Mouse (Mus musculus) natural killer cell, adult 2 months (primary cell): Measurements from ENCODE around the gene Gpn3.
A peak's percentile ranks its signal among the peaks of the same experiment; 100 is the strongest.

Experiments used
- DNase-seq, 2 experiments: peaks; one replicate each; pipeline ENCODE4 v3.0.0; 2022; ENCODE audit warnings: low spot score in 2 of 2

The Gpn3 gene

GRCm38 (mm10) chr5:122390671-122391070, 19.0 kb downstream of the Gpn3 start:
- DNase-seq, result no peak

GRCm38 (mm10) chr5:122391178-122391785, 19.6 kb downstream of the Gpn3 start:
- no peak for DNase-seq

GRCm38 (mm10) chr5:122391786-122392180, 20.1 kb downstream of the Gpn3 start, which contains the start of gene Arpc3:
Gene Arpc3, plus strand, starts transcription at chr5:122391878.
- DNase-seq, result peak; percentile 86 to 91

GRCm38 (mm10) chr5:122392227-122393004, 20.7 kb downstream of the Gpn3 start:
- peak; percentile 38 to 52 for DNase-seq

GRCm38 (mm10) chr5:122393887-122394286, 22.2 kb downstream of the Gpn3 start:
- peak; percentile 71 to 84 for DNase-seq

GRCm38 (mm10) chr5:122396791-122397190, 25.1 kb downstream of the Gpn3 start:
- no peak for DNase-seq

- peak; percentile 45 to 50 for DNase-seq
Measured at GRCm38 (mm10) chr5:122397495-122397894, 25.8 kb downstream of the Gpn3 start.

- DNase-seq, result no peak
Measured at GRCm38 (mm10) chr5:122399871-122400270, 28.2 kb downstream of the Gpn3 start.

- no peak for DNase-seq
Measured at GRCm38 (mm10) chr5:122400628-122401302, 29.1 kb downstream of the Gpn3 start.

- DNase-seq, result peak; percentile 33 to 54
Measured at GRCm38 (mm10) chr5:122401303-122401640, 29.6 kb downstream of the Gpn3 start.

GRCm38 (mm10) chr5:122402160-122402559, 30.5 kb downstream of the Gpn3 start:
- no peak for DNase-seq

- DNase-seq, result no peak
Measured at GRCm38 (mm10) chr5:122402772-122403171, 31.1 kb downstream of the Gpn3 start.

GRCm38 (mm10) chr5:122403362-122403761, 31.7 kb downstream of the Gpn3 start:
- no peak for DNase-seq

GRCm38 (mm10) chr5:122405537-122405936, 33.9 kb downstream of the Gpn3 start:
- DNase-seq, result no peak

GRCm38 (mm10) chr5:122409692-122410645, 38.3 kb downstream of the Gpn3 start:
- no peak for DNase-seq

- no peak for DNase-seq
Measured at GRCm38 (mm10) chr5:122411892-122412291, 40.2 kb downstream of the Gpn3 start.

GRCm38 (mm10) chr5:122412826-122413225, 41.1 kb downstream of the Gpn3 start:
- no peak for DNase-seq

GRCm38 (mm10) chr5:122414351-122414750, 42.7 kb downstream of the Gpn3 start:
- no peak for DNase-seq

GRCm38 (mm10) chr5:122415465-122415864, 43.8 kb downstream of the Gpn3 start:
- DNase-seq, result no peak

- DNase-seq, result peak in 1 of 2 experiments; percentile 32
Measured at GRCm38 (mm10) chr5:122420676-122421075, 49.0 kb downstream of the Gpn3 start.

GRCm38 (mm10) chr5:122421271-122422068, 49.8 kb downstream of the Gpn3 start, which contains the start of gene Anapc7:
Gene Anapc7, plus strand, starts transcription at chr5:122421693.
- peak in 1 of 2 experiments; percentile 11 for DNase-seq
